Mouse (Mus musculus) forelimb bud, embryonic 11.5 days (tissue): ENCODE results near the gene Gm20388.

Source experiments
- DNase-seq: peaks from one replicate; pipeline ENCODE4 v3.0.0-alpha.2; 2012; ENCODE audit warnings: low read depth, low spot score

The Gm20388 gene

GRCm38 (mm10) chr8:120487729-120488510 is 577.3 kb downstream of the Gm20388 start:
- DNase-seq: peak; percentile 60

GRCm38 (mm10) chr8:120488636-120489131 is 578.0 kb downstream of the Gm20388 start:
- DNase-seq: no peak

- no peak for DNase-seq
These were observed 578.6 kb downstream of the Gm20388 start for GRCm38 (mm10) chr8:120489142-120489754.

- DNase-seq: no peak
These were observed 579.2 kb downstream of the Gm20388 start for GRCm38 (mm10) chr8:120489771-120490281.

- no peak for DNase-seq
These were observed 579.9 kb downstream of the Gm20388 start for GRCm38 (mm10) chr8:120490354-120491141.

- DNase-seq: no peak
These were observed 580.6 kb downstream of the Gm20388 start for GRCm38 (mm10) chr8:120491166-120491793.

GRCm38 (mm10) chr8:120492193-120492880 is 581.7 kb downstream of the Gm20388 start:
- peak; percentile 69 for DNase-seq

GRCm38 (mm10) chr8:120492881-120493220 is 582.2 kb downstream of the Gm20388 start:
- no peak for DNase-seq

- DNase-seq: no peak
These were observed 583.1 kb downstream of the Gm20388 start for GRCm38 (mm10) chr8:120493508-120494464.

GRCm38 (mm10) chr8:120494903-120495302 is 584.3 kb downstream of the Gm20388 start:
- no peak for DNase-seq

GRCm38 (mm10) chr8:120495461-120495860 is 584.8 kb downstream of the Gm20388 start:
- DNase-seq: no peak

- DNase-seq: no peak
These were observed 585.8 kb downstream of the Gm20388 start for GRCm38 (mm10) chr8:120496478-120496877.

- no peak for DNase-seq
These were observed 586.9 kb downstream of the Gm20388 start for GRCm38 (mm10) chr8:120497503-120497946.

- no peak for DNase-seq
These were observed 587.7 kb downstream of the Gm20388 start for GRCm38 (mm10) chr8:120498349-120498831.

- DNase-seq: no peak
These were observed 588.4 kb downstream of the Gm20388 start for GRCm38 (mm10) chr8:120498926-120499605.

- no peak for DNase-seq
These were observed 590.1 kb downstream of the Gm20388 start for GRCm38 (mm10) chr8:120500701-120501261.

GRCm38 (mm10) chr8:120501426-120501825 is 590.8 kb downstream of the Gm20388 start:
- no peak for DNase-seq

GRCm38 (mm10) chr8:120502428-120502827 is 591.8 kb downstream of the Gm20388 start:
- no peak for DNase-seq
